Mouse (Mus musculus) thymus, postnatal 14 days (tissue): ENCODE measurements around the gene Srprb.

Experiments
- DNase-seq: peaks from one replicate; pipeline ENCODE4 v3.0.0; 2021

Gene Srprb

GRCm38 (mm10) chr9:103201561-103202260 is at the start of gene Srprb:
Gene Srprb (minus strand): TSS chr9:103202137.
- DNase-seq: peak; percentile 96

GRCm38 (mm10) chr9:103248618-103249017 is 46.7 kb upstream of the Srprb start:
- DNase-seq: no peak

GRCm38 (mm10) chr9:103246526-103247168 is 44.7 kb upstream of the Srprb start:
- no peak for DNase-seq

- no peak for DNase-seq
These were observed 41.7 kb upstream of the Srprb start for GRCm38 (mm10) chr9:103243640-103244039.

GRCm38 (mm10) chr9:103241206-103241605 is 39.3 kb upstream of the Srprb start:
- DNase-seq: no peak

GRCm38 (mm10) chr9:103239471-103239870 is 37.5 kb upstream of the Srprb start:
- DNase-seq: no peak

GRCm38 (mm10) chr9:103234565-103235165 is 32.7 kb upstream of the Srprb start:
- DNase-seq: no peak

- DNase-seq: no peak
These were observed 32.1 kb upstream of the Srprb start for GRCm38 (mm10) chr9:103234059-103234458.

- DNase-seq: peak; percentile 82
These were observed 31.1 kb upstream of the Srprb start for GRCm38 (mm10) chr9:103233006-103233395.

GRCm38 (mm10) chr9:103232232-103233005 is 30.5 kb upstream of the Srprb start:
- no peak for DNase-seq

- peak; percentile 35 for DNase-seq
These were observed 28.4 kb upstream of the Srprb start, which contains the start of the genes Gm20425 and Trf for GRCm38 (mm10) chr9:103230151-103230951. Gene Gm20425 (minus strand): TSS chr9:103230307. Gene Trf (minus strand): TSS chr9:103230444.

GRCm38 (mm10) chr9:103229037-103229867 is 27.3 kb upstream of the Srprb start:
- no peak for DNase-seq

GRCm38 (mm10) chr9:103228370-103229003 is 26.6 kb upstream of the Srprb start:
- no peak for DNase-seq

GRCm38 (mm10) chr9:103227760-103228159 is 25.8 kb upstream of the Srprb start:
- DNase-seq: no peak

GRCm38 (mm10) chr9:103226806-103227205 is 24.9 kb upstream of the Srprb start:
- no peak for DNase-seq

GRCm38 (mm10) chr9:103225464-103225863 is 23.5 kb upstream of the Srprb start:
- DNase-seq: peak; percentile 58

GRCm38 (mm10) chr9:103224721-103225120 is 22.8 kb upstream of the Srprb start:
- no peak for DNase-seq

- no peak for DNase-seq
These were observed 12.3 kb upstream of the Srprb start for GRCm38 (mm10) chr9:103214281-103214680.

- no peak for DNase-seq
These were observed 11.7 kb upstream of the Srprb start for GRCm38 (mm10) chr9:103213631-103214030.

GRCm38 (mm10) chr9:103212654-103213420 is 10.9 kb upstream of the Srprb start:
- no peak for DNase-seq
